Mouse (Mus musculus) CH12.LX (cell line): Measurements from ENCODE around the gene Mob3b. TPM values are rescaled to one million over a fixed set of nuclear protein-coding genes. Genes with fewer than 3 reads are reported as not detected.

Source experiments
- DNase-seq: peaks from one replicate; pipeline ENCODE4 v3.0.0-alpha.2; 2013; ENCODE audit errors: extremely low read depth
- H3K27ac ChIP-seq: 2 replicates; pipeline ENCODE4 v1.5.1; 2012; ENCODE audit warnings: low read depth, mild to moderate bottlenecking, control low read depth, moderate library complexity; ENCODE audit not compliant: insufficient read depth
- H3K27me3 ChIP-seq: replicated peaks from 2 replicates; pipeline ENCODE3; 2012; ENCODE audit warnings: inconsistent platforms
- H3K36me3 ChIP-seq, 2 experiments: replicated peaks in 1 of 2; 2 replicates each; pipeline versions ENCODE3 to v1.6.1; 2012; ENCODE audit warnings: inconsistent platforms in 1 of 2, low read length in 1 of 2, mild to moderate bottlenecking in 1 of 2, mixed read lengths in 1 of 2, moderate library complexity in 1 of 2; ENCODE audit not compliant: control insufficient read depth in 1 of 2, insufficient read depth in 1 of 2
- H3K4me1 ChIP-seq, 2 experiments: 2 replicates each; pipeline ENCODE4 v1.6.1; 2012; ENCODE audit warnings: inconsistent platforms in 1 of 2, moderate library complexity in 1 of 2; ENCODE audit not compliant: insufficient read depth in 2 of 2, control insufficient read depth in 1 of 2
- H3K4me2 ChIP-seq: 2 replicates; pipeline ENCODE4 v1.6.1; 2012; ENCODE audit warnings: low read depth, mild to moderate bottlenecking, control low read depth; ENCODE audit not compliant: poor library complexity, insufficient read depth, severe bottlenecking
- H3K4me3 ChIP-seq, 3 experiments: fragments of 150-350 bp in 1 of 3; sonication (generic) in 1 of 3; replicated peaks in 1 of 3; 2 replicates each; pipeline versions ENCODE3 to v1.5.1; 2011 to 2012; ENCODE audit warnings: low read depth in 2 of 3, low read length in 2 of 3, mild to moderate bottlenecking in 2 of 3, moderate library complexity in 2 of 3, control low read depth in 1 of 3, improper control_type of control experiment in 1 of 3, inconsistent platforms in 1 of 3, mixed read lengths in 1 of 3; ENCODE audit not compliant: poor library complexity in 1 of 3
- H3K79me2 ChIP-seq: replicated peaks from 2 replicates; pipeline ENCODE4 v1.6.1; 2012; ENCODE audit warnings: mild to moderate bottlenecking, moderate library complexity; ENCODE audit not compliant: control insufficient read depth, poor library complexity, insufficient read depth, severe bottlenecking; ENCODE audit errors: extremely low read depth
- H3K9ac ChIP-seq: 2 replicates; pipeline ENCODE4 v1.6.1; 2012; ENCODE audit warnings: low read depth, mild to moderate bottlenecking, control low read depth, moderate library complexity; ENCODE audit not compliant: insufficient read depth
- H3K9me3 ChIP-seq: replicated peaks from 2 replicates; pipeline ENCODE3; 2012; ENCODE audit warnings: low read length, inconsistent platforms, mixed read lengths
- CHD2 ChIP-seq: IDR thresholded peaks from 2 replicates; pipeline ENCODE4 v1.6.1; 2011; ENCODE audit warnings: low read length, improper control_type of control experiment
- CTCF ChIP-seq, 2 experiments: IDR thresholded peaks in 1 of 2; conservative IDR thresholded peaks in 1 of 2; 2 replicates each; pipeline ENCODE4 v1.5.1; 2011 to 2012; ENCODE audit warnings: low read depth in 2 of 2, low read length in 2 of 2, improper control_type of control experiment in 1 of 2, inconsistent platforms in 1 of 2, mild to moderate bottlenecking in 1 of 2, moderate library complexity in 1 of 2
- E2F4 ChIP-seq: IDR thresholded peaks from 2 replicates; pipeline ENCODE4 v1.6.1; 2011; ENCODE audit warnings: low read depth, low read length, improper control_type of control experiment; ENCODE audit not compliant: insufficient replicate concordance
- ELF1 ChIP-seq: IDR thresholded peaks from 2 replicates; pipeline ENCODE4 v1.6.1; 2014; ENCODE audit warnings: low read depth, mild to moderate bottlenecking, inconsistent platforms, low read length, improper control_type of control experiment
- EP300 ChIP-seq: IDR thresholded peaks from 2 replicates; pipeline ENCODE4 v1.6.1; 2011; ENCODE audit warnings: low read length, improper control_type of control experiment
- ETS1 ChIP-seq: conservative IDR thresholded peaks from 2 replicates; pipeline ENCODE4 v1.6.1; 2012; ENCODE audit warnings: low read depth, mild to moderate bottlenecking, inconsistent platforms, low read length, improper control_type of control experiment, moderate library complexity
- IRF4 ChIP-seq: IDR thresholded peaks from 2 replicates; pipeline ENCODE4 v1.6.1; 2014; ENCODE audit warnings: low read depth, mild to moderate bottlenecking, inconsistent platforms, low read length, improper control_type of control experiment
- JUN ChIP-seq: IDR thresholded peaks from 2 replicates; pipeline ENCODE4 v1.6.1; 2011; ENCODE audit warnings: low read depth, mild to moderate bottlenecking, low read length, improper control_type of control experiment, moderate library complexity; ENCODE audit not compliant: insufficient read depth
- MAFK ChIP-seq: IDR thresholded peaks from 2 replicates; pipeline ENCODE4 v1.6.1; 2011; ENCODE audit warnings: low read length, improper control_type of control experiment; ENCODE audit not compliant: insufficient replicate concordance
- MAX ChIP-seq: IDR thresholded peaks from 2 replicates; pipeline ENCODE4 v1.6.1; 2011; ENCODE audit warnings: low read length, improper control_type of control experiment
- MAZ ChIP-seq: IDR thresholded peaks from 2 replicates; pipeline ENCODE4 v1.6.1; 2012; ENCODE audit warnings: low read depth, mild to moderate bottlenecking, inconsistent platforms, low read length, improper control_type of control experiment, moderate library complexity
- MEF2A ChIP-seq: IDR thresholded peaks from 2 replicates; pipeline ENCODE4 v1.6.1; 2014; ENCODE audit warnings: low read depth, mild to moderate bottlenecking, inconsistent platforms, low read length, improper control_type of control experiment, borderline replicate concordance
- MXI1 ChIP-seq: IDR thresholded peaks from 2 replicates; pipeline ENCODE4 v1.6.1; 2011; ENCODE audit warnings: mild to moderate bottlenecking, low read depth, low read length, improper control_type of control experiment
- MYC ChIP-seq: IDR thresholded peaks from 2 replicates; pipeline ENCODE4 v1.6.1; 2011; ENCODE audit warnings: low read depth, mild to moderate bottlenecking, improper control_type of control experiment, low read length
- NELFE ChIP-seq: IDR thresholded peaks from 2 replicates; pipeline ENCODE4 v1.6.1; 2011; ENCODE audit warnings: low read depth, low read length, improper control_type of control experiment
- PAX5 ChIP-seq: IDR thresholded peaks from 2 replicates; pipeline ENCODE4 v1.6.1; 2012; ENCODE audit warnings: low read length, inconsistent platforms, mixed read lengths
- POLR2A ChIP-seq: IDR thresholded peaks from 2 replicates; pipeline ENCODE4 v1.6.1; 2011; ENCODE audit warnings: low read depth, mild to moderate bottlenecking, improper control_type of control experiment, low read length
- POLR2AphosphoS2 ChIP-seq: IDR thresholded peaks from 2 replicates; pipeline ENCODE4 v1.6.1; 2011; ENCODE audit warnings: low read depth, low read length, improper control_type of control experiment
- RAD21 ChIP-seq: IDR thresholded peaks from 2 replicates; pipeline ENCODE4 v1.6.1; 2011; ENCODE audit warnings: low read depth, mild to moderate bottlenecking, low read length, improper control_type of control experiment, moderate library complexity
- SMC3 ChIP-seq: IDR thresholded peaks from 2 replicates; pipeline ENCODE4 v1.6.1; 2011; ENCODE audit warnings: low read depth, low read length, improper control_type of control experiment
- USF1 ChIP-seq: IDR thresholded peaks from 2 replicates; pipeline ENCODE4 v1.6.1; 2014; ENCODE audit warnings: low read depth, mild to moderate bottlenecking, inconsistent platforms, low read length, improper control_type of control experiment
- ZKSCAN1 ChIP-seq: IDR thresholded peaks from 2 replicates; pipeline ENCODE4 v1.6.1; 2012; ENCODE audit warnings: low read depth, inconsistent platforms, low read length, improper control_type of control experiment, borderline replicate concordance
- ZMIZ1 ChIP-seq: IDR thresholded peaks from 2 replicates; pipeline ENCODE4 v1.6.1; 2012; ENCODE audit warnings: low read depth, mild to moderate bottlenecking, inconsistent platforms, low read length, improper control_type of control experiment
- ZNF384 ChIP-seq: IDR thresholded peaks from 2 replicates; pipeline ENCODE4 v1.6.1; 2012; ENCODE audit warnings: low read depth, low read length, improper control_type of control experiment, inconsistent platforms
- dilution Hi-C: fragments of 300-500 bp; cut with MboI; formaldehyde crosslinking; loops from 2 replicates; pipeline ENCODE4 v1.14.3; 2020; ENCODE audit warnings: low sequenced_read_pairs; ENCODE audit not compliant: extremely low pct_unique_long_range_greater_than_20kb, extremely low pct_ligation_motif_present
- in situ Hi-C: fragments of 300-500 bp; cut with MboI; formaldehyde crosslinking; loops from 3 replicates; pipeline ENCODE4 v1.14.3; 2019; ENCODE audit warnings: low sequenced_read_pairs, low pct_ligation_motif_present, low pct_unique_long_range_greater_than_20kb, mixed read lengths
- polyA plus RNA-seq: library from polyadenylated mRNA; unstranded; fragments of >175 nt; gene quantifications from 2 replicates; pipeline ENCODE4 v1.2.1, GENCODE M21; 2012; ENCODE audit warnings: low read depth; ENCODE audit not compliant: insufficient read length
- total RNA-seq, 2 experiments: library from RNA; depleted of rRNA; stranded (reverse); fragments of 300-350 nt in 1 of 2; fragments of >200 nt in 1 of 2; gene quantifications; 2 replicates each; pipeline ENCODE4 v1.2.3; 2012 to 2014

The Mob3b gene
- total and polyA plus RNA-seq, 3 experiments, result 3.5 to 11.7 (median 11.0) TPM

- Histone ChIP-seq H3K79me2 (no peaks in the 10 kb centered on the region), H3K4me3 (no peak overlapping the region), H3K9me3 (peaks cover 4% of the 10 kb centered on the region), H3K9ac (no peak overlapping the region), H3K36me3 (peaks cover 0 to 8% of the 10 kb centered on the region in 2 experiments), H3K27me3 (no peaks in the 10 kb centered on the region), H3K4me2 (no peak overlapping the region), H3K4me1 (peaks cover 6 to 70% of the 10 kb centered on the region in 2 experiments), H3K27ac (no peak overlapping the region)
- dilution Hi-C loops (no loop called here), in situ Hi-C loops (no loop called here)
- TF ChIP-seq MAZ (no peak), MEF2A (no peak), IRF4 (no peak), USF1 (no peak), SMC3 (no peak), POLR2A (no peak)
- no peak for DNase-seq
Measured at GRCm38 (mm10) chr4:35032758-35033157, 124.5 kb downstream of the Mob3b start.

- TF ChIP-seq NELFE, result no peak
- TF ChIP-seq JUN, result no peak
- Histone ChIP-seq H3K9ac (no peak overlapping the region), H3K27ac (no peak overlapping the region), H3K9me3 (peaks cover 4% of the 10 kb centered on the region), H3K4me2 (no peak overlapping the region), H3K4me3 (no peak overlapping the region), H3K79me2 (no peaks in the 10 kb centered on the region), H3K4me1 (peaks cover 6 to 67% of the 10 kb centered on the region in 2 experiments), H3K36me3 (peaks cover 0 to 6% of the 10 kb centered on the region in 2 experiments), H3K27me3 (no peaks in the 10 kb centered on the region)
- DNase-seq, result no peak
- dilution Hi-C loops (no loop called here), in situ Hi-C loops (no loop called here)
Measured at GRCm38 (mm10) chr4:35031623-35032022, 125.7 kb downstream of the Mob3b start.

- dilution Hi-C loops, result no loop called here
- Histone ChIP-seq H3K27me3 (no peaks in the 10 kb centered on the region), H3K4me2 (no peak overlapping the region), H3K4me3 (no peak overlapping the region), H3K9me3 (peaks cover 4% of the 10 kb centered on the region), H3K36me3 (peaks cover 0 to 6% of the 10 kb centered on the region in 2 experiments), H3K4me1 (peaks cover 6 to 69% of the 10 kb centered on the region in 2 experiments), H3K27ac (no peak overlapping the region), H3K9ac (no peak overlapping the region), H3K79me2 (no peaks in the 10 kb centered on the region)
- in situ Hi-C loops, result no loop called here
- TF ChIP-seq PAX5 (no peak), E2F4 (no peak), CHD2 (no peak), NELFE (no peak), POLR2AphosphoS2 (no peak), CTCF (conservative IDR thresholded peaks at IDR 0.05 in 1 of 2, IDR thresholded peaks at IDR 0.05 in 1 of 2; ENCODE audit: low read depth in 2 of 2, low read length in 2 of 2) (no peak), MAFK (no peak), ELF1 (no peak), ZNF384 (no peak), MYC (no peak), IRF4 (no peak), MXI1 (no peak), ZMIZ1 (no peak), ETS1 (no peak), MEF2A (no peak), POLR2A (no peak), EP300 (no peak), ZKSCAN1 (no peak), MAX (no peak), RAD21 (no peak)
- no peak for DNase-seq
Measured at GRCm38 (mm10) chr4:35031141-35031540, 126.1 kb downstream of the Mob3b start.
